Mouse (Mus musculus) lung, adult 2 months (tissue): ENCODE measurements around the gene Vgf.

ENCODE experiments used
- CTCF ChIP-seq: fragments of 200-500 bp; IDR thresholded peaks from 2 replicates; pipeline ENCODE4 v1.5.1; 2011; ENCODE audit warnings: mild to moderate bottlenecking, low read length, control low read depth; ENCODE audit not compliant: insufficient read depth
- POLR2A ChIP-seq: fragments of 200-500 bp; IDR thresholded peaks from 2 replicates; pipeline ENCODE4 v1.6.1; 2011; ENCODE audit warnings: low read depth, mild to moderate bottlenecking, control low read depth, low read length, borderline replicate concordance; ENCODE audit errors: extremely low read depth

GRCm38 (mm10) chr5:137039453-137039852, 13.3 kb downstream of the Vgf start:
- TF ChIP-seq CTCF (no peak), POLR2A (no peak)
